Mouse (Mus musculus) stomach, postnatal 0 days (tissue): ENCODE data around the gene Vps33b.

ENCODE experiments used
- CTCF ChIP-seq: IDR thresholded peaks from 2 replicates; pipeline ENCODE4 v1.5.1; 2016; ENCODE audit warnings: antibody characterized with exemption, low read depth, mild to moderate bottlenecking, moderate library complexity
- EP300 ChIP-seq: optimal IDR thresholded peaks from 2 replicates; pipeline ENCODE3; 2016; ENCODE audit warnings: antibody characterized with exemption

DNA sequence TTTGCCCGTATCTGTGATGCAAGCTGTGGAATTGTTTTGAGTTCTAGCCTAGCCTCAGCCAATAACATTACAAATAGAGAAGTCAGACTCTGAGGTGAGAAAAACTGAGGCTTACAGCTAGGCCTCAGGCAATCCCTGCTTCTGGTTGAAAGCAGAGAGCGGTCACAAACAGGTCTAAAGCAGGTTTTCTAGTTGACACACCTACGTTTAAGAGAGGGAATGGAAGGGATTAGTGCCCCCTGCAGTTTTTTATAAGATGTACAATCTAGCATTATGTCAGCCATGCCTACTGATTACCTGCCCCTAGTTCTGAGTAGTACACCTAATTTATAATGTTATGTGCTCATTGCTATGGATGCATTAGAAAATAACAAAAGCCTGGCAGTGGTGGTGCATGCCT lies 38.3 kb downstream of the Vps33b start:
- TF ChIP-seq EP300 = no peak
- TF ChIP-seq CTCF = peak; percentile 49; the same call in 1 of the 2 replicates
